Comparison of ENCODE assay signal across 8 mouse cellular contexts in the genomic region with DNA sequence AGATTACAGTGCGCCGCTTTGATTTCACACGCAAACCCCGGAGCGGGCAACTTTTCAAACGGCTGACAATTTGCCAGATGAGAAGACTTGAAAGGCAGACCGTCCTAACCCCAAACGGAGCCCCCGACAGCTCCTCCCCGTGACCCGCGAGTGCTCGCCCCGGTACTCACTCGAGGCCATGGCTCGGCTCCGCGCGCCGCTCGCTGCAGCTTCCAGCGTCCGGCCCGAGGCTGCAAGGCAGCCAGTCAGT. TPM values are rescaled to one million over a fixed set of nuclear protein-coding genes. Genes with fewer than 3 reads are reported as not detected.
A peak's percentile ranks its signal among the peaks of the same experiment; 100 is the strongest.
DNase-seq lines count a peak whose midpoint lies in the region; ATAC-seq and TF ChIP-seq lines count a peak whose summit lies in the region.

No protein-coding gene starts in this region.

- H3K4me1 ChIP-seq in heart, embryonic 10.5 days, result peaks cover 5% of the 10 kb centered on the region; the same call in 1 of the 2 replicates
- peaks cover 16% of the 10 kb centered on the region for H3K4me1 ChIP-seq in E14TG2a.4 (replicated peaks; ENCODE audit: low read depth, low read length)
- H3K4me1 ChIP-seq in forebrain, embryonic 13.5 days, result peaks cover 7% of the 10 kb centered on the region
- H3K4me1 ChIP-seq in liver, embryonic 15.5 days (replicated peaks), result peaks cover 19% of the 10 kb centered on the region

- H3K9me3 ChIP-seq in heart, embryonic 10.5 days, result no peaks in the 10 kb centered on the region
- peaks cover 6% of the 10 kb centered on the region; the same call in 1 of the 2 replicates for H3K9me3 ChIP-seq in E14TG2a.4 (ENCODE audit: low read length)
- no peaks in the 10 kb centered on the region for H3K9me3 ChIP-seq in forebrain, embryonic 13.5 days (replicated peaks)
- no peaks in the 10 kb centered on the region for H3K9me3 ChIP-seq in liver, embryonic 15.5 days (replicated peaks)

- no peaks in the 10 kb centered on the region for H3K27me3 ChIP-seq in heart, embryonic 10.5 days (ENCODE audit: insufficient read depth, poor library complexity, severe bottlenecking)
- H3K27me3 ChIP-seq in E14TG2a.4 (ENCODE audit: insufficient read depth, low read length), result peaks cover 42% of the 10 kb centered on the region
- peaks cover 17% of the 10 kb centered on the region for H3K27me3 ChIP-seq in forebrain, embryonic 13.5 days
- H3K27me3 ChIP-seq in liver, embryonic 15.5 days, result peaks cover 30% of the 10 kb centered on the region

- intact Hi-C loops in heart, postnatal 25 days (cut with DNase I), result loop anchor here (2.0 to 5.0 kb wide), 2 partner anchors 106 to 122 kb away; a partner anchor contains a TSS

- H3K27ac ChIP-seq in heart, embryonic 10.5 days, result peak overlapping the region; percentile 95
- H3K27ac ChIP-seq in forebrain, embryonic 13.5 days, result peak overlapping the region; percentile 78
- H3K27ac ChIP-seq in liver, embryonic 15.5 days (replicated peaks), result peak overlapping the region; percentile 85

- H3K36me3 ChIP-seq in heart, embryonic 10.5 days, result no peaks in the 10 kb centered on the region
- H3K36me3 ChIP-seq in E14TG2a.4 (ENCODE audit: insufficient read depth, low read length), result no peaks in the 10 kb centered on the region
- no peaks in the 10 kb centered on the region for H3K36me3 ChIP-seq in forebrain, embryonic 13.5 days (ENCODE audit: poor library complexity, severe bottlenecking)
- no peaks in the 10 kb centered on the region for H3K36me3 ChIP-seq in liver, embryonic 15.5 days (replicated peaks)

- DNase-seq in heart, embryonic 10.5 days (ENCODE audit: low spot score), result no peak
- DNase-seq in heart, postnatal 25 days (ENCODE audit: low spot score), result no peak
- DNase-seq in ovary, postnatal 10 days (ENCODE audit: low spot score), result no peak
- DNase-seq in adrenal gland, adult 18-20 months (ENCODE audit: low spot score in 2 of 2), result no peak
- DNase-seq in cerebellum, postnatal 36 days, result no peak

- H3K4me2 ChIP-seq in forebrain, embryonic 13.5 days, result peak overlapping the region; percentile 73
- H3K4me2 ChIP-seq in liver, embryonic 15.5 days, result peak overlapping the region; percentile 88

- WGBS in heart, embryonic 10.5 days, result under 1% methylated on average over 24 of the region's 24 CpGs
- WGBS in forebrain, embryonic 13.5 days, result under 1% methylated on average over 24 of the region's 24 CpGs
- under 1% methylated on average over 24 of the region's 24 CpGs for WGBS in liver, embryonic 15.5 days (ENCODE audit: insufficient replicate concordance)

- TF ChIP-seq CTCF in E14TG2a.4 (conservative IDR thresholded peaks at IDR 0.05; ENCODE audit: low read length), result no peak

- H3K4me3 ChIP-seq in heart, embryonic 10.5 days, result peak overlapping the region; percentile 79
- H3K4me3 ChIP-seq in E14TG2a.4 (replicated peaks; ENCODE audit: low read length), result peak overlapping the region; percentile 92
- peak overlapping the region; percentile 75 for H3K4me3 ChIP-seq in forebrain, embryonic 13.5 days
- peak overlapping the region; percentile 70 for H3K4me3 ChIP-seq in liver, embryonic 15.5 days (replicated peaks)

- H3K9ac ChIP-seq in forebrain, embryonic 13.5 days, result peak overlapping the region; percentile 74
- peak overlapping the region; percentile 56; the same call in 1 of the 2 replicates for H3K9ac ChIP-seq in liver, embryonic 15.5 days

- ATAC-seq in forebrain, embryonic 13.5 days, result no peak
- no peak for ATAC-seq in liver, embryonic 15.5 days (ENCODE audit: insufficient read depth)

RNA-seq across cellular contexts. Expression of a gene that starts 0.3 kb away (rescaled TPM):
- 1.2 and 1.8 TPM in 2 replicates for polyA plus RNA-seq in heart, embryonic 10.5 days (2016; fragmentation: Nextera tagmentation; extraction: Ambion mirVana)
- total RNA-seq in heart, postnatal 25 days (2021), result 10 to 100 TPM in 1 of 2 experiments, 1 to 10 TPM in 1; 8.5 to 10.5 TPM
- polyA plus RNA-seq in forebrain, embryonic 13.5 days (2015; fragmentation: Nextera tagmentation; extraction: Ambion mirVana), result 0.27 and 0.40 TPM in 2 replicates
- 0.46 and 0.48 TPM in 2 replicates for polyA plus RNA-seq in liver, embryonic 15.5 days (2015; fragmentation: Nextera tagmentation; extraction: Ambion mirVana)
- 1 to 10 TPM; 7.6 to 7.9 TPM for total RNA-seq in adrenal gland, adult 18-20 months (2021)
